In genomic region chr2:115309856-115310631, GRCm38 (mm10) we compare ENCODE assay signal across 11 mouse cellular contexts.
DNase-seq lines count a peak whose midpoint lies in the region; ATAC-seq and TF ChIP-seq lines count a peak whose summit lies in the region.
"Had no signal": no experiment of that assay in that cellular context is flagged by ENCODE, and none has a peak within 500 bp of the region (broad histone marks: within the 10 kb centered on the region; RNA-seq: fewer than 3 reads in every experiment).

No protein-coding gene starts in this region.

- H3K27me3 ChIP-seq in forebrain, embryonic 12.5 days = no peaks in the 10 kb centered on the region
- no peaks in the 10 kb centered on the region for H3K27me3 ChIP-seq in forebrain, postnatal 0 days (ENCODE audit: insufficient read depth, low read length)
- no peaks in the 10 kb centered on the region for H3K27me3 ChIP-seq in lung, embryonic 15.5 days
- no peaks in the 10 kb centered on the region for H3K27me3 ChIP-seq in kidney, adult 2 months (replicated peaks; ENCODE audit: control insufficient read depth, insufficient read depth, low read length)
- no peaks in the 10 kb centered on the region for H3K27me3 ChIP-seq in midbrain, embryonic 13.5 days
- H3K27me3 ChIP-seq: embryonic facial prominence, embryonic 12.5 days; midbrain, embryonic 12.5 days had no signal

- H3K4me3 ChIP-seq in forebrain, embryonic 12.5 days (replicated peaks) = no peak overlapping the region
- no peak overlapping the region for H3K4me3 ChIP-seq in forebrain, postnatal 0 days (ENCODE audit: low read depth, low read length)
- no peak overlapping the region for H3K4me3 ChIP-seq in lung, embryonic 15.5 days
- no peak overlapping the region for H3K4me3 ChIP-seq in kidney, adult 2 months (ENCODE audit: insufficient read depth, low read depth, low read length)
- no peak overlapping the region for H3K4me3 ChIP-seq in midbrain, embryonic 13.5 days (replicated peaks)
- H3K4me3 ChIP-seq: embryonic facial prominence, embryonic 12.5 days; midbrain, embryonic 12.5 days had no signal

- no peaks in the 10 kb centered on the region for H3K36me3 ChIP-seq in forebrain, embryonic 12.5 days (replicated peaks)
- no peaks in the 10 kb centered on the region for H3K36me3 ChIP-seq in forebrain, postnatal 0 days (ENCODE audit: insufficient read depth)
- H3K36me3 ChIP-seq in lung, embryonic 15.5 days = no peaks in the 10 kb centered on the region
- no peaks in the 10 kb centered on the region for H3K36me3 ChIP-seq in kidney, adult 2 months (ENCODE audit: control insufficient read depth, insufficient read depth, low read length)
- H3K36me3 ChIP-seq in midbrain, embryonic 13.5 days = no peaks in the 10 kb centered on the region
- H3K36me3 ChIP-seq: embryonic facial prominence, embryonic 12.5 days; midbrain, embryonic 12.5 days had no signal

- 50% methylated on average over 4 of the region's 4 CpGs for WGBS in forebrain, embryonic 12.5 days
- WGBS in forebrain, postnatal 0 days = 53% methylated on average over 4 of the region's 4 CpGs
- WGBS in lung, embryonic 15.5 days = 46% methylated on average over 4 of the region's 4 CpGs
- WGBS in kidney, adult 2 months = 34% methylated on average over 4 of the region's 4 CpGs
- 34% methylated on average over 4 of the region's 4 CpGs for WGBS in midbrain, embryonic 13.5 days

- no peak for TF ChIP-seq POLR2A in kidney, adult 2 months (IDR thresholded peaks at IDR 0.05; ENCODE audit: low read depth, low read length)

- no peak for DNase-seq in forebrain, postnatal 0 days
- no peak for DNase-seq in lung, postnatal 14 days
- DNase-seq in kidney, adult 2 months = peak; percentile 89
- DNase-seq in lung, postnatal 10 days = peak; percentile 3
- DNase-seq in thymus, postnatal 25 days = no peak
- DNase-seq: gastrocnemius, postnatal 25 days had no signal

- H3K9ac ChIP-seq in forebrain, embryonic 12.5 days = no peak overlapping the region
- H3K9ac ChIP-seq in forebrain, postnatal 0 days = no peak overlapping the region
- no peak overlapping the region for H3K9ac ChIP-seq in lung, embryonic 15.5 days
- no peak overlapping the region for H3K9ac ChIP-seq in midbrain, embryonic 13.5 days (replicated peaks)
- H3K9ac ChIP-seq: embryonic facial prominence, embryonic 12.5 days; midbrain, embryonic 12.5 days had no signal

- H3K9me3 ChIP-seq in forebrain, embryonic 12.5 days = no peaks in the 10 kb centered on the region
- H3K9me3 ChIP-seq in forebrain, postnatal 0 days (ENCODE audit: low read length) = no peaks in the 10 kb centered on the region
- H3K9me3 ChIP-seq in lung, embryonic 15.5 days = no peaks in the 10 kb centered on the region
- no peaks in the 10 kb centered on the region for H3K9me3 ChIP-seq in midbrain, embryonic 13.5 days
- H3K9me3 ChIP-seq: embryonic facial prominence, embryonic 12.5 days; midbrain, embryonic 12.5 days had no signal

- H3K4me2 ChIP-seq in forebrain, embryonic 12.5 days = no peak overlapping the region
- H3K4me2 ChIP-seq in forebrain, postnatal 0 days (ENCODE audit: low read depth) = no peak overlapping the region
- no peak overlapping the region for H3K4me2 ChIP-seq in lung, embryonic 15.5 days
- H3K4me2 ChIP-seq in midbrain, embryonic 13.5 days (replicated peaks) = no peak overlapping the region
- H3K4me2 ChIP-seq: embryonic facial prominence, embryonic 12.5 days; midbrain, embryonic 12.5 days had no signal

- ATAC-seq in forebrain, embryonic 12.5 days (ENCODE audit: low FRiP score) = peak; percentile 41; the same call in 1 of the 2 replicates
- no peak for ATAC-seq in forebrain, postnatal 0 days
- peak; percentile 89; the same call in 1 of the 2 replicates for ATAC-seq in lung, embryonic 15.5 days (ENCODE audit: borderline replicate concordance, extremely low read depth, low FRiP score, low TSS enrichment)
- ATAC-seq in midbrain, embryonic 13.5 days = no peak

- 0 out of 2 replicates have a peak, but pooled peaks cover 7% of the 10 kb centered on the region for H3K4me1 ChIP-seq in forebrain, embryonic 12.5 days
- no peaks in the 10 kb centered on the region for H3K4me1 ChIP-seq in forebrain, postnatal 0 days (ENCODE audit: insufficient read depth)
- no peaks in the 10 kb centered on the region for H3K4me1 ChIP-seq in lung, embryonic 15.5 days
- H3K4me1 ChIP-seq in kidney, adult 2 months (ENCODE audit: control insufficient read depth, insufficient read depth, low read length) = peaks cover 4% of the 10 kb centered on the region; the same call in 1 of the 2 replicates
- no peaks in the 10 kb centered on the region for H3K4me1 ChIP-seq in midbrain, embryonic 13.5 days (replicated peaks)
- H3K4me1 ChIP-seq: embryonic facial prominence, embryonic 12.5 days had no signal

- no peak overlapping the region for H3K27ac ChIP-seq in forebrain, embryonic 12.5 days
- H3K27ac ChIP-seq in forebrain, postnatal 0 days (ENCODE audit: low read depth, low read length) = no peak overlapping the region
- H3K27ac ChIP-seq in lung, embryonic 15.5 days = no peak overlapping the region; the same call in 1 of the 2 replicates
- peak overlapping the region; percentile 92 for H3K27ac ChIP-seq in kidney, adult 2 months (ENCODE audit: insufficient read depth, low read depth, low read length)
- H3K27ac ChIP-seq in midbrain, embryonic 13.5 days = no peak overlapping the region
- H3K27ac ChIP-seq: embryonic facial prominence, embryonic 12.5 days; midbrain, embryonic 12.5 days had no signal

- TF ChIP-seq CTCF in forebrain, postnatal 0 days (IDR thresholded peaks at IDR 0.05; ENCODE audit: low read depth) = no peak
- TF ChIP-seq CTCF in kidney, adult 2 months (conservative IDR thresholded peaks at IDR 0.05; ENCODE audit: insufficient read depth, insufficient read length, low read depth, low read length) = no peak

Comparison
In these comparisons a context has a peak if more than half of its experiments do, and no peak if none do; other contexts are left out.
1. ATAC-seq: peak in forebrain, embryonic 12.5 days (single experiment) and lung, embryonic 15.5 days (single experiment); none in forebrain, postnatal 0 days (single experiment) and midbrain, embryonic 13.5 days (single experiment).
2. DNase-seq: peak in kidney, adult 2 months (single experiment) and lung, postnatal 10 days (single experiment); none in forebrain, postnatal 0 days (single experiment), lung, postnatal 14 days (single experiment) and thymus, postnatal 25 days (single experiment).